Mouse (Mus musculus) brain, embryonic 18.5 days (tissue): ENCODE measurements around the gene Dock9.

Experiments
- DNase-seq: peaks from one replicate; pipeline ENCODE4 v3.0.0-alpha.2; 2012; ENCODE audit warnings: low read depth, low spot score

Gene Dock9

GRCm38 (mm10) chr14:121516881-121517280 lies 280.8 kb downstream of the Dock9 start:
- no peak for DNase-seq

GRCm38 (mm10) chr14:121508929-121509328 lies 288.7 kb downstream of the Dock9 start:
- DNase-seq, result no peak

- no peak for DNase-seq
Measured at GRCm38 (mm10) chr14:121506336-121506735, 291.3 kb downstream of the Dock9 start.

GRCm38 (mm10) chr14:121505485-121505860 lies 292.2 kb downstream of the Dock9 start:
- DNase-seq, result no peak

- no peak for DNase-seq
Measured at GRCm38 (mm10) chr14:121504781-121505484, 292.7 kb downstream of the Dock9 start, which contains the start of gene Slc15a1. Gene Slc15a1, minus strand, starts transcription at chr14:121505252.

- no peak for DNase-seq
Measured at GRCm38 (mm10) chr14:121500577-121500976, 297.1 kb downstream of the Dock9 start.

GRCm38 (mm10) chr14:121499769-121500168 lies 297.9 kb downstream of the Dock9 start:
- DNase-seq, result no peak

- no peak for DNase-seq
Measured at GRCm38 (mm10) chr14:121497800-121498199, 299.8 kb downstream of the Dock9 start.

- no peak for DNase-seq
Measured at GRCm38 (mm10) chr14:121495741-121496140, 301.9 kb downstream of the Dock9 start.

- no peak for DNase-seq
Measured at GRCm38 (mm10) chr14:121495120-121495519, 302.5 kb downstream of the Dock9 start.

GRCm38 (mm10) chr14:121494238-121494637 lies 303.4 kb downstream of the Dock9 start:
- no peak for DNase-seq

- DNase-seq, result no peak
Measured at GRCm38 (mm10) chr14:121493712-121494111, 303.9 kb downstream of the Dock9 start.

- DNase-seq, result no peak
Measured at GRCm38 (mm10) chr14:121492328-121492727, 305.3 kb downstream of the Dock9 start.
